Mouse (Mus musculus) gastrocnemius, adult 2 months (tissue): Measurements from ENCODE around the gene Itpk1. TPM values are rescaled to one million over a fixed set of nuclear protein-coding genes. Genes with fewer than 3 reads are reported as not detected.

ENCODE experiments used
- DNase-seq: peaks from one replicate; pipeline ENCODE4 v3.0.0; 2022
- H3K27ac ChIP-seq: fragments of 200-600 bp; 2 replicates; pipeline ENCODE4 v1.8.1; 2022; ENCODE audit warnings: mild to moderate bottlenecking
- H3K4me3 ChIP-seq: fragments of 200-600 bp; 2 replicates; pipeline ENCODE4 v1.8.1; 2022; ENCODE audit warnings: mild to moderate bottlenecking, moderate library complexity
- CTCF ChIP-seq: fragments of 200-600 bp; IDR thresholded peaks from 2 replicates; pipeline ENCODE4 v1.8.1; 2022; ENCODE audit warnings: antibody characterized with exemption, mild to moderate bottlenecking, moderate library complexity
- intact Hi-C: fragments of 180-260 bp; cut with DNase I; formaldehyde crosslinking; loops from one replicate; pipeline ENCODE4 v1.15.1; 2025
- total RNA-seq, 2 experiments: library from RNA; stranded (reverse); gene quantifications; 2 replicates each; pipeline ENCODE4 v1.2.3; 2021

Gene Itpk1
- total RNA-seq, 2 experiments from 2014 or later: 6.5 to 6.6 TPM

GRCm38 (mm10) chr12:102585390-102585789 is 119.3 kb downstream of the Itpk1 start:
- no peak for TF ChIP-seq CTCF
- DNase-seq: peak; percentile 87
- peak overlapping the region; percentile 88 for H3K27ac ChIP-seq
- H3K4me3 ChIP-seq: no peak overlapping the region
- intact Hi-C loops: loop anchor here (1.0 kb wide), 1 partner anchor 39 kb away; no protein-coding TSS in a partner anchor

GRCm38 (mm10) chr12:102582441-102582840 is 122.3 kb downstream of the Itpk1 start:
- Histone ChIP-seq H3K4me3 (no peak overlapping the region), H3K27ac (no peak overlapping the region)
- TF ChIP-seq CTCF: no peak
- intact Hi-C loops: no loop called here
- DNase-seq: no peak

- no peak for TF ChIP-seq CTCF
- intact Hi-C loops: no loop called here
- no peak overlapping the region for H3K4me3 ChIP-seq
- DNase-seq: no peak
- no peak overlapping the region for H3K27ac ChIP-seq
Measured at GRCm38 (mm10) chr12:102581579-102582196, 123.0 kb downstream of the Itpk1 start.

- TF ChIP-seq CTCF: peak; percentile 88
- Histone ChIP-seq H3K4me3 (no peak overlapping the region), H3K27ac (no peak overlapping the region)
- peak; percentile 87 for DNase-seq
- intact Hi-C loops: loop anchor here (1.0 kb wide), 2 partner anchors 129 to 140 kb away; no protein-coding TSS in a partner anchor
Measured at GRCm38 (mm10) chr12:102579041-102579440, 125.7 kb downstream of the Itpk1 start.

- no peak for DNase-seq
- no peak overlapping the region for H3K4me3 ChIP-seq
- H3K27ac ChIP-seq: no peak overlapping the region
- intact Hi-C loops: no loop called here
- TF ChIP-seq CTCF: no peak
Measured at GRCm38 (mm10) chr12:102576659-102577398, 127.9 kb downstream of the Itpk1 start.

GRCm38 (mm10) chr12:102575541-102576329 is 129.0 kb downstream of the Itpk1 start:
- intact Hi-C loops: no loop called here
- TF ChIP-seq CTCF: peak; percentile 9; the same call in 1 of the 2 replicates
- Histone ChIP-seq H3K27ac (no peak overlapping the region), H3K4me3 (no peak overlapping the region)
- DNase-seq: no peak

- H3K4me3 ChIP-seq: no peak overlapping the region
- intact Hi-C loops: loop anchor here (5.0 kb wide), 1 partner anchor 66 kb away; no protein-coding TSS in a partner anchor
- H3K27ac ChIP-seq: no peak overlapping the region
- no peak for TF ChIP-seq CTCF
- no peak for DNase-seq
Measured at GRCm38 (mm10) chr12:102573036-102573435, 131.7 kb downstream of the Itpk1 start.

- TF ChIP-seq CTCF: no peak
- Histone ChIP-seq H3K4me3 (no peak overlapping the region), H3K27ac (no peak overlapping the region)
- DNase-seq: no peak
- intact Hi-C loops: loop anchor here (5.0 kb wide), 1 partner anchor 64 kb away; no protein-coding TSS in a partner anchor
Measured at GRCm38 (mm10) chr12:102571666-102572065, 133.1 kb downstream of the Itpk1 start.

- TF ChIP-seq CTCF: no peak
- no peak for DNase-seq
- intact Hi-C loops: loop anchor here (5.0 kb wide), 1 partner anchor 63 kb away; no protein-coding TSS in a partner anchor
- Histone ChIP-seq H3K27ac (no peak overlapping the region), H3K4me3 (no peak overlapping the region)
Measured at GRCm38 (mm10) chr12:102570734-102571133, 134.0 kb downstream of the Itpk1 start.

GRCm38 (mm10) chr12:102570111-102570510 is 134.6 kb downstream of the Itpk1 start:
- Histone ChIP-seq H3K4me3 (no peak overlapping the region; the same call in 1 of the 2 replicates), H3K27ac (no peak overlapping the region)
- TF ChIP-seq CTCF: no peak
- peak; percentile 57 for DNase-seq
- intact Hi-C loops: loop anchor here (5.0 kb wide), 1 partner anchor 63 kb away; no protein-coding TSS in a partner anchor

- no peak for DNase-seq
- no peak for TF ChIP-seq CTCF
- H3K27ac ChIP-seq: no peak overlapping the region
- intact Hi-C loops: no loop called here
- H3K4me3 ChIP-seq: no peak overlapping the region
Measured at GRCm38 (mm10) chr12:102568219-102568618, 136.5 kb downstream of the Itpk1 start.

- intact Hi-C loops: no loop called here
- no peak for DNase-seq
- no peak overlapping the region for H3K27ac ChIP-seq
Measured at GRCm38 (mm10) chr12:102566951-102567350, 137.8 kb downstream of the Itpk1 start.

More at GRCm38 (mm10) chr12:102566951-102567350, 137.8 kb downstream of the Itpk1 start:
- no peak for TF ChIP-seq CTCF
- H3K4me3 ChIP-seq: no peak overlapping the region
